Mouse (Mus musculus): ENCODE measurements around the gene Ppl. TPM values are rescaled to one million over a fixed set of nuclear protein-coding genes. Genes with fewer than 3 reads are reported as not detected.

Ppl gene
- total RNA-seq (2021) = 1 to 10 TPM; 2.1 to 2.6 TPM
- long read RNA-seq, experiment 1, partial matches to known transcripts = 1 of 3 reads
- long read RNA-seq, experiment 1, other reads (novel, unspliced or antisense) = 2 of 3 reads
- long read RNA-seq, experiment 2 = 0 reads

- DNase-seq (ENCODE audit: low spot score in 2 of 2) = peak in 1 of 2 experiments; percentile 18
Measured at GRCm38 (mm10) chr16:5132401-5132801, at the start of gene Ppl. Gene Ppl, minus strand, starts transcription at chr16:5132421.

- DNase-seq (ENCODE audit: low spot score in 2 of 2) = no peak
Measured at GRCm38 (mm10) chr16:5172636-5173035, 40.4 kb upstream of the Ppl start.

GRCm38 (mm10) chr16:5168829-5169228 is 36.6 kb upstream of the Ppl start:
- no peak for DNase-seq (ENCODE audit: low spot score in 2 of 2)

GRCm38 (mm10) chr16:5168038-5168437 is 35.8 kb upstream of the Ppl start:
- DNase-seq (ENCODE audit: low spot score in 2 of 2) = no peak

- no peak for DNase-seq (ENCODE audit: low spot score in 2 of 2)
Measured at GRCm38 (mm10) chr16:5164327-5164726, 32.1 kb upstream of the Ppl start.

- DNase-seq (ENCODE audit: low spot score in 2 of 2) = peak in 1 of 2 experiments; percentile 35
Measured at GRCm38 (mm10) chr16:5159248-5159647, 27.0 kb upstream of the Ppl start.

GRCm38 (mm10) chr16:5157113-5157512 is 24.9 kb upstream of the Ppl start:
- DNase-seq (ENCODE audit: low spot score in 2 of 2) = no peak

GRCm38 (mm10) chr16:5156495-5156894 is 24.3 kb upstream of the Ppl start:
- DNase-seq (ENCODE audit: low spot score in 2 of 2) = no peak

- DNase-seq (ENCODE audit: low spot score in 2 of 2) = no peak
Measured at GRCm38 (mm10) chr16:5155014-5155413, 22.8 kb upstream of the Ppl start.

GRCm38 (mm10) chr16:5153299-5154026 is 21.2 kb upstream of the Ppl start:
- DNase-seq (ENCODE audit: low spot score in 2 of 2) = no peak

GRCm38 (mm10) chr16:5150544-5150943 is 18.3 kb upstream of the Ppl start:
- DNase-seq (ENCODE audit: low spot score in 2 of 2) = no peak

GRCm38 (mm10) chr16:5147037-5147385 is 14.8 kb upstream of the Ppl start, which contains the start of gene Sec14l5:
Gene Sec14l5, plus strand, starts transcription at chr16:5147109.
- DNase-seq (ENCODE audit: low spot score in 2 of 2) = no peak

GRCm38 (mm10) chr16:5146367-5147036 is 14.3 kb upstream of the Ppl start:
- peak; percentile 42 to 53 for DNase-seq (ENCODE audit: low spot score in 2 of 2)

- peak; percentile 69 to 83 for DNase-seq (ENCODE audit: low spot score in 2 of 2)
Measured at GRCm38 (mm10) chr16:5145570-5145969, 13.3 kb upstream of the Ppl start.

- DNase-seq (ENCODE audit: low spot score in 2 of 2) = no peak
Measured at GRCm38 (mm10) chr16:5139741-5140140, 7.5 kb upstream of the Ppl start.

GRCm38 (mm10) chr16:5137006-5137540 is 4.9 kb upstream of the Ppl start:
- DNase-seq (ENCODE audit: low spot score in 2 of 2) = no peak

- DNase-seq (ENCODE audit: low spot score in 2 of 2) = no peak
Measured at GRCm38 (mm10) chr16:5136505-5136904, 4.3 kb upstream of the Ppl start.

- DNase-seq (ENCODE audit: low spot score in 2 of 2) = no peak
Measured at GRCm38 (mm10) chr16:5135551-5136261, 3.5 kb upstream of the Ppl start.

- DNase-seq (ENCODE audit: low spot score in 2 of 2) = peak; percentile 59 to 72
Measured at GRCm38 (mm10) chr16:5134623-5135330, 2.6 kb upstream of the Ppl start.

GRCm38 (mm10) chr16:5131251-5131922 is 834 bp downstream of the Ppl start:
- no peak for DNase-seq (ENCODE audit: low spot score in 2 of 2)

All from left cerebral cortex, adult 18-20 months (tissue).